Mouse (Mus musculus): ENCODE measurements around the gene Gm10203. TPM values are rescaled to one million over a fixed set of nuclear protein-coding genes. Genes with fewer than 3 reads are reported as not detected.

Gene Gm10203
- total RNA-seq, 1 experiment: not detected

GRCm38 (mm10) chr6:149135631-149136030, 5.7 kb downstream of the Gm10203 start:
- no peak overlapping the region for H3K9ac ChIP-seq (ENCODE audit: insufficient read depth, low read depth, low read length, poor library complexity, severe bottlenecking)
- no peak for TF ChIP-seq ZC3H11A (IDR thresholded peaks at IDR 0.05; ENCODE audit: borderline replicate concordance, low read depth, low read length)
- TF ChIP-seq ZNF384 (IDR thresholded peaks at IDR 0.05; ENCODE audit: low read depth, low read length): no peak
- no peak for TF ChIP-seq MAFK (IDR thresholded peaks at IDR 0.05; ENCODE audit: insufficient read depth, low read depth, low read length)
- TF ChIP-seq HCFC1 (IDR thresholded peaks at IDR 0.05; ENCODE audit: borderline replicate concordance, insufficient read depth, low read length): no peak
- no peak for TF ChIP-seq CHD2 (IDR thresholded peaks at IDR 0.05; ENCODE audit: low read depth, low read length)
- no peak overlapping the region for H3K27ac ChIP-seq (ENCODE audit: insufficient read depth, low read depth, low read length, poor library complexity, severe bottlenecking)
- no peak overlapping the region for H3K4me3 ChIP-seq (ENCODE audit: insufficient read depth in 1 of 2, low read depth in 1 of 2, low read length in 2 of 2, poor library complexity in 1 of 2, severe bottlenecking in 1 of 2)
- peaks cover 10 to 11% of the 10 kb centered on the region in 2 experiments for H3K4me1 ChIP-seq (ENCODE audit: control insufficient read depth in 2 of 2, insufficient read depth in 2 of 2, low read length in 2 of 2, poor library complexity in 1 of 2)
- DNase-seq (ENCODE audit: low read depth, low spot score): no peak
- in situ Hi-C loops (cut with MboI; ENCODE audit: low sequenced_read_pairs in 2 of 2, unreplicated experiment in 2 of 2): loop anchor here in 1 of 2 experiments (10.0 kb wide), 1 partner anchor 239 kb away; no protein-coding TSS in a partner anchor
- no peaks in the 10 kb centered on the region for H3K9me3 ChIP-seq (ENCODE audit: control insufficient read depth, insufficient read depth, low read depth, low read length)
- no peaks in the 10 kb centered on the region for H3K36me3 ChIP-seq (ENCODE audit: control insufficient read depth, insufficient read depth, low read length, poor library complexity, severe bottlenecking)

DNA sequence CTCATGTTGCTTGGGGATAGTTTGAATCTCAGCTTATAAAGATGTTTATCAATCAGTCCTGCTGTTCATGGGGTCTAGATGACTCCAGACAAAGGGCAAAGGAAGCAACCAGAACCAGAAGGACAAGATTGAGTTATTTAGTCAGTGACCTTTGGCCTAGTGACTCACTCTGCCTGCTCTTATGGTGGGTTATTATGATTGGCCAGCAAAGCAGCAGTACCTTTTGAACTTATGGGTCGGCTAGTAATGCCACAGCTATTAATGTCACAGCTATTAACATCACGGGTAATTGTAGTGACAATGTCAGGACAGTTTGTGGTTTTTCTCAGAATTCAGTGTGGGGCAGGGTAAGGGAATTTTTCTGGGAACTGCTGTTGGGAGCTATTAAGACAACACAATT, 8.0 kb downstream of the Gm10203 start:
- Histone ChIP-seq H3K36me3 (ENCODE audit: control insufficient read depth, insufficient read depth, low read length, poor library complexity, severe bottlenecking) (no peaks in the 10 kb centered on the region), H3K9ac (ENCODE audit: insufficient read depth, low read depth, low read length, poor library complexity, severe bottlenecking) (no peak overlapping the region), H3K9me3 (ENCODE audit: control insufficient read depth, insufficient read depth, low read depth, low read length) (no peaks in the 10 kb centered on the region), H3K4me1 (ENCODE audit: control insufficient read depth in 2 of 2, insufficient read depth in 2 of 2, low read length in 2 of 2, poor library complexity in 1 of 2) (peaks cover 3 to 8% of the 10 kb centered on the region in 2 experiments; a peak in 3 of 4 replicates), H3K4me3 (ENCODE audit: insufficient read depth in 1 of 2, low read depth in 1 of 2, low read length in 2 of 2, poor library complexity in 1 of 2, severe bottlenecking in 1 of 2) (no peak overlapping the region), H3K27ac (ENCODE audit: insufficient read depth, low read depth, low read length, poor library complexity, severe bottlenecking) (peak overlapping the region; percentile 56; the same call in 1 of the 2 replicates)
- DNase-seq (ENCODE audit: low read depth, low spot score): no peak
- TF ChIP-seq ZNF384 (IDR thresholded peaks at IDR 0.05; ENCODE audit: low read depth, low read length): no peak
- no peak for TF ChIP-seq HCFC1 (IDR thresholded peaks at IDR 0.05; ENCODE audit: borderline replicate concordance, insufficient read depth, low read length)
- TF ChIP-seq MAFK (IDR thresholded peaks at IDR 0.05; ENCODE audit: insufficient read depth, low read depth, low read length): no peak
- no peak for TF ChIP-seq ZC3H11A (IDR thresholded peaks at IDR 0.05; ENCODE audit: borderline replicate concordance, low read depth, low read length)
- no peak; the same call in 1 of the 2 replicates for TF ChIP-seq CHD2 (IDR thresholded peaks at IDR 0.05; ENCODE audit: low read depth, low read length)
- in situ Hi-C loops (cut with MboI; ENCODE audit: low sequenced_read_pairs in 2 of 2, unreplicated experiment in 2 of 2): loop anchor here in 1 of 2 experiments (10.0 kb wide), 1 partner anchor 237 kb away; no protein-coding TSS in a partner anchor

DNA sequence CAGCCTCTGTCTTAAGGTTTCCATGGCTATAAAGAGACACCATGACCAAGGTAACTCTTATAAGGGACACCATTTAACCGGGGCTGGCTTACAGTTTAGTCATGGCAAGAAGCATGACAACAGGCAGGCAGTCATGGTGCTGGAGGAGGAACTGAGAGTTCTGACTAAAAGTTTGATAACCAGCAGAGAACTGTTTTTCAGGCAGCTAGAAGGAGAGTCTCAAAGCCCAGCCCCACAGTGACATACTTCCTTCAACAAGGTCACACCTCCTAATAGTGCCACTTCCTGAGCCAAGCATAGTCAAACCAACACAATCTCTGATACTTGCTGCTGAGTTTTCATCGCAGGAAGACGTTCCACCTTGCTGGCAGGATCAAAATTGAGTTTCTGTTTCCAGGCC, 9.0 kb downstream of the Gm10203 start:
- H3K36me3 ChIP-seq (ENCODE audit: control insufficient read depth, insufficient read depth, low read length, poor library complexity, severe bottlenecking): peaks cover 2% of the 10 kb centered on the region
- peaks cover 3 to 8% of the 10 kb centered on the region in 2 experiments; a peak in 3 of 4 replicates for H3K4me1 ChIP-seq (ENCODE audit: control insufficient read depth in 2 of 2, insufficient read depth in 2 of 2, low read length in 2 of 2, poor library complexity in 1 of 2)
- in situ Hi-C loops (cut with MboI; ENCODE audit: low sequenced_read_pairs in 2 of 2, unreplicated experiment in 2 of 2): loop anchor here in 1 of 2 experiments (10.0 kb wide), 1 partner anchor 236 kb away; no protein-coding TSS in a partner anchor
- no peak for DNase-seq (ENCODE audit: low read depth, low spot score)
- H3K4me3 ChIP-seq (ENCODE audit: insufficient read depth in 1 of 2, low read depth in 1 of 2, low read length in 2 of 2, poor library complexity in 1 of 2, severe bottlenecking in 1 of 2): no peak overlapping the region
- H3K27ac ChIP-seq (ENCODE audit: insufficient read depth, low read depth, low read length, poor library complexity, severe bottlenecking): no peak overlapping the region
- no peak overlapping the region for H3K9ac ChIP-seq (ENCODE audit: insufficient read depth, low read depth, low read length, poor library complexity, severe bottlenecking)
- no peak for TF ChIP-seq ZC3H11A (IDR thresholded peaks at IDR 0.05; ENCODE audit: borderline replicate concordance, low read depth, low read length)
- no peak for TF ChIP-seq ZNF384 (IDR thresholded peaks at IDR 0.05; ENCODE audit: low read depth, low read length)
- TF ChIP-seq MAFK (IDR thresholded peaks at IDR 0.05; ENCODE audit: insufficient read depth, low read depth, low read length): no peak
- TF ChIP-seq CHD2 (IDR thresholded peaks at IDR 0.05; ENCODE audit: low read depth, low read length): no peak
- TF ChIP-seq HCFC1 (IDR thresholded peaks at IDR 0.05; ENCODE audit: borderline replicate concordance, insufficient read depth, low read length): no peak
- no peaks in the 10 kb centered on the region for H3K9me3 ChIP-seq (ENCODE audit: control insufficient read depth, insufficient read depth, low read depth, low read length)

DNA sequence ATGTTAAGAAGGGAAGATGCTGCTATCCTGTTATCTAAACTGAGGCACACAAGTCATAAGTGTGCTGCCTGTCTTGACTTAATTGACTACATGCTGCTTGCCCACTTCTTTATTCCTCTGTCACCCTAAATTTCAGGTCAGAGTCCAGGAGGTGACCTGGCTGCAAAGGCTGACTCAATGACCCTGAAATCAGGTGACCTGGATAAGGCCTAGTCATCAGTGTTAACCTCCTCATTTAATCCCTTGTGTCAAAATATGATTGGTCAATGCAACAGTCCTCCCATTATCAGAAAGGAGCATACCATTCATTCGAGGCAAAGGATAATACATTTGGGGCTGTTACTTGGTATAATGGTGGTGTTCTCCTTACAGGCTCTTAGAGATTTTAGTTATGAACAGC, 9.5 kb downstream of the Gm10203 start, which contains the start of gene Etfbkmt:
Etfbkmt (plus strand) TSS at position 379 of the 400 bp plus-strand sequence.
- Histone ChIP-seq H3K27ac (ENCODE audit: insufficient read depth, low read depth, low read length, poor library complexity, severe bottlenecking) (no peak within 1 kb of the TSS), H3K9me3 (ENCODE audit: control insufficient read depth, insufficient read depth, low read depth, low read length) (no peaks in the 10 kb centered on the region), H3K36me3 (ENCODE audit: control insufficient read depth, insufficient read depth, low read length, poor library complexity, severe bottlenecking) (peaks cover 7% of the 10 kb centered on the region), H3K9ac (ENCODE audit: insufficient read depth, low read depth, low read length, poor library complexity, severe bottlenecking) (no peak within 1 kb of the TSS), H3K4me3 (ENCODE audit: insufficient read depth in 1 of 2, low read depth in 1 of 2, low read length in 2 of 2, poor library complexity in 1 of 2, severe bottlenecking in 1 of 2) (no peak within 1 kb of the TSS), H3K4me1 (ENCODE audit: control insufficient read depth in 2 of 2, insufficient read depth in 2 of 2, low read length in 2 of 2, poor library complexity in 1 of 2) (peaks cover under 1 to 8% of the 10 kb centered on the region in 2 experiments; a peak in 3 of 4 replicates)
- no peak for DNase-seq (ENCODE audit: low read depth, low spot score)
- TF ChIP-seq HCFC1 (IDR thresholded peaks at IDR 0.05; ENCODE audit: borderline replicate concordance, insufficient read depth, low read length): no peak
- TF ChIP-seq MAFK (IDR thresholded peaks at IDR 0.05; ENCODE audit: insufficient read depth, low read depth, low read length): no peak
- TF ChIP-seq ZNF384 (IDR thresholded peaks at IDR 0.05; ENCODE audit: low read depth, low read length): no peak
- no peak for TF ChIP-seq CHD2 (IDR thresholded peaks at IDR 0.05; ENCODE audit: low read depth, low read length)
- in situ Hi-C loops (cut with MboI; ENCODE audit: low sequenced_read_pairs in 2 of 2, unreplicated experiment in 2 of 2): loop anchor here in 1 of 2 experiments (10.0 kb wide), 1 partner anchor 235 kb away; no protein-coding TSS in a partner anchor

Measured in ES-E14 (cell line).